Mouse (Mus musculus) kidney, postnatal 0 days (tissue): Measurements from ENCODE around the gene Tab1. TPM values are rescaled to one million over a fixed set of nuclear protein-coding genes. Genes with fewer than 3 reads are reported as not detected.

Experiments used
- ATAC-seq: fragments of 200-750 bp; cut with Nextera tagmentation; replicated peaks from 2 replicates; pipeline ENCODE4 v1.8.0; 2017; ENCODE audit warnings: low read depth, moderate number of reproducible peaks, moderate TSS enrichment, moderate library complexity; ENCODE audit not compliant: low FRiP score
- DNase-seq: peaks from one replicate; pipeline ENCODE4 v3.0.0-alpha.2; 2016; ENCODE audit warnings: low spot score
- H3K27ac ChIP-seq: fragments of 300-500 bp; sonication (generic); 2 replicates; pipeline ENCODE4 v1.5.1; 2014; ENCODE audit warnings: mild to moderate bottlenecking
- H3K27me3 ChIP-seq: fragments of 300-500 bp; sonication (generic); 2 replicates; pipeline ENCODE4 v1.6.1; 2014; ENCODE audit warnings: low read length, mixed read lengths; ENCODE audit not compliant: insufficient read depth
- H3K36me3 ChIP-seq: fragments of 300-500 bp; sonication (generic); 2 replicates; pipeline ENCODE4 v1.6.1; 2014; ENCODE audit warnings: low read length, mixed read lengths; ENCODE audit not compliant: insufficient read depth
- H3K4me1 ChIP-seq: fragments of 300-500 bp; sonication (generic); replicated peaks from 2 replicates; pipeline ENCODE4 v1.6.1; 2014; ENCODE audit warnings: antibody characterized with exemption, low read length, mixed read lengths; ENCODE audit not compliant: insufficient read depth
- H3K4me2 ChIP-seq: fragments of 300-500 bp; sonication (generic); 2 replicates; pipeline ENCODE4 v1.6.1; 2014; ENCODE audit warnings: mild to moderate bottlenecking, low read length, moderate library complexity, mixed read lengths
- H3K4me3 ChIP-seq: fragments of 300-500 bp; sonication (generic); replicated peaks from 2 replicates; pipeline ENCODE4 v1.5.1; 2014; ENCODE audit warnings: low read depth, low read length
- H3K9ac ChIP-seq: fragments of 300-500 bp; sonication (generic); 2 replicates; pipeline ENCODE4 v1.6.1; 2014; ENCODE audit warnings: low read depth, low read length
- H3K9me3 ChIP-seq: fragments of 300-500 bp; sonication (generic); replicated peaks from 2 replicates; pipeline ENCODE4 v1.6.1; 2016; ENCODE audit warnings: low read length, inconsistent platforms, mixed read lengths
- CTCF ChIP-seq: IDR thresholded peaks from 2 replicates; pipeline ENCODE4 v1.5.1; 2016; ENCODE audit warnings: antibody characterized with exemption, low read depth, mild to moderate bottlenecking, moderate library complexity
- WGBS: fragments of 180-500 bp; shearing (Covaris S2); extraction: QIAGEN DNeasy Blood & Tissue Kit; methylation state at CpG from one replicate; pipeline ENCODE4 v1.1.7; 2014; 5-methylcytosine and 5-hydroxymethylcytosine counted together
- polyA plus RNA-seq: library from polyadenylated mRNA; unstranded; fragments of >200 nt; fragmentation: Nextera tagmentation; extraction: Ambion mirVana; gene quantifications from 2 replicates; pipeline ENCODE4 v1.2.1, GENCODE M21; 2015

The Tab1 gene
- polyA plus RNA-seq, 1 experiment from 2014 or later = 27.7 TPM

GRCm38 (mm10) chr15:80206057-80206565 lies 73.2 kb downstream of the Tab1 start:
- no peak overlapping the region for H3K9ac ChIP-seq
- no peaks in the 10 kb centered on the region for H3K9me3 ChIP-seq
- DNase-seq (no peak), ATAC-seq (no peak)
- no peak overlapping the region for H3K27ac ChIP-seq
- H3K36me3 ChIP-seq = no peaks in the 10 kb centered on the region
- H3K4me2 ChIP-seq = no peak overlapping the region
- H3K4me1 ChIP-seq = no peaks in the 10 kb centered on the region
- TF ChIP-seq CTCF = no peak
- WGBS = 92% methylated on average over 3 of the region's 3 CpGs
- H3K27me3 ChIP-seq = no peaks in the 10 kb centered on the region
- no peak overlapping the region for H3K4me3 ChIP-seq

- no peaks in the 10 kb centered on the region for H3K4me1 ChIP-seq
- ATAC-seq = no peak
- no peak overlapping the region for H3K4me3 ChIP-seq
- no peak overlapping the region for H3K9ac ChIP-seq
- H3K9me3 ChIP-seq = no peaks in the 10 kb centered on the region
- no peak overlapping the region for H3K4me2 ChIP-seq
- H3K27ac ChIP-seq = no peak overlapping the region
- WGBS = 20% methylated on average over 4 of the region's 4 CpGs
- DNase-seq = peak; percentile 47
- no peak for TF ChIP-seq CTCF
- no peaks in the 10 kb centered on the region for H3K27me3 ChIP-seq
- no peaks in the 10 kb centered on the region for H3K36me3 ChIP-seq
These were observed 75.5 kb downstream of the Tab1 start for GRCm38 (mm10) chr15:80208446-80208845.

Other genes starting within 250 kb of the Tab1 start
- 26.1 and 26.4 TPM in 2 replicates for gene Apobec3, start 241.5 kb upstream of the Tab1 start, polyA plus RNA-seq
- 4.5 and 4.6 TPM in 2 replicates for gene Cbx7, start 162.0 kb upstream of the Tab1 start, polyA plus RNA-seq
- 6.5 and 6.8 TPM in 2 replicates for gene Pdgfb, start 118.2 kb upstream of the Tab1 start, polyA plus RNA-seq
- 21.8 and 24.1 TPM in 2 replicates for gene Syngr1, start 41.8 kb upstream of the Tab1 start, polyA plus RNA-seq
- 970 and 975 TPM in 2 replicates for gene Rpl3, start 41.3 kb upstream of the Tab1 start, polyA plus RNA-seq
- gene Mgat3, start 40.6 kb downstream of the Tab1 start, polyA plus RNA-seq = 6.7 and 7.4 TPM in 2 replicates
- gene Mief1, start 100.9 kb downstream of the Tab1 start, polyA plus RNA-seq = 19.9 and 20.5 TPM in 2 replicates
- gene AC140267.1, start 102.7 kb downstream of the Tab1 start, polyA plus RNA-seq = not detected in 2 replicates
- gene Atf4, start 122.1 kb downstream of the Tab1 start, polyA plus RNA-seq = 116 and 118 TPM in 2 replicates
- 53.5 and 62.7 TPM in 2 replicates for gene Rps19bp1, start 131.2 kb downstream of the Tab1 start, polyA plus RNA-seq
- not detected in 2 replicates for gene Cacna1i, start 154.1 kb downstream of the Tab1 start, polyA plus RNA-seq